Mouse (Mus musculus): ENCODE measurements around the gene Olfr458.
"Not testable (repeated sequence)": the region's sequence is repeated elsewhere in the genome, so short reads cannot be mapped to it uniquely, and the experiment has no call there.

The Olfr458 gene
- long read RNA-seq, experiment 1: 0 reads
- long read RNA-seq, experiment 2: 0 reads

GRCm38 (mm10) chr6:42465096-42465495, at the start of gene Olfr458:
Gene Olfr458 (minus strand): TSS chr6:42465196.
- intact Hi-C loops (cut with DNase I): no loop called here

DNA sequence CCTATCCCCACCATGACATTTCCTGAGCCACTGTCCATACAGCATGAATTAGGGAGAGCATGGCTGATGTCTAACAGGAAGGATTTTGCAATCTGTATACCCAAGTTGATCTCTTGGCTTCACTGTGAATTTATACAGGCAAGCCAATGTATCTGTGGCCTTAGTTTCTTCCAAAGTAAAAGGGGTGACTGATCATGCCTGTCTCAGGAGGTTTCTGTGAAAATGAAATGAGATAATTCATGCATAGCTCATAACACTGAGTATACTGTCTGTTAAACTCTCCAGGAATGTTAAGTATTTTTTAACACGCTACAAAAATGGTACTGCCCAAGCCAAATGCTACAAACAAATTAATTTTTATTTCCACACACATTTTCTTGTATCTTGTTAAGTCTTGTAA, 48.5 kb upstream of the Olfr458 start:
- intact Hi-C loops (cut with DNase I): no loop called here

DNA sequence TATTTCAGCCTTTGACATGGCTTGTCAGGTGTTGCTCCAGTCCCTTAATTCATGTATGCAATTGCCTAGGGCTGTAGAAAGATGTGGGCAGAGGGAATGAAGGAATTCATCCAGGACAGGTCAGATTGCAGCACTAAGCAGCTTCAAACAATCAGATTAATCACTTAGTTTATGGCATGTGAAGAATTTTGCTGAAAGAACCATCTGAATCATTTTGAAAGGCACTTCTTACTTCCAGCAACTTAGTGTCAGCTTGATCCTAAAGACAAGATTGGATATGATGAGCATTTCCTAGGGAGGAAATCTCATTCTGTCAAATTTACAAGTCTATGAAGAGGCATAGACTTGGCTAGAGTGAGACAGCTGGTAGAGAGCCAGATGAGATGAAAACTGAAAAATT, 44.3 kb upstream of the Olfr458 start:
- intact Hi-C loops (cut with DNase I): no loop called here

GRCm38 (mm10) chr6:42503478-42503877, 38.5 kb upstream of the Olfr458 start:
- intact Hi-C loops (cut with DNase I): no loop called here

DNA sequence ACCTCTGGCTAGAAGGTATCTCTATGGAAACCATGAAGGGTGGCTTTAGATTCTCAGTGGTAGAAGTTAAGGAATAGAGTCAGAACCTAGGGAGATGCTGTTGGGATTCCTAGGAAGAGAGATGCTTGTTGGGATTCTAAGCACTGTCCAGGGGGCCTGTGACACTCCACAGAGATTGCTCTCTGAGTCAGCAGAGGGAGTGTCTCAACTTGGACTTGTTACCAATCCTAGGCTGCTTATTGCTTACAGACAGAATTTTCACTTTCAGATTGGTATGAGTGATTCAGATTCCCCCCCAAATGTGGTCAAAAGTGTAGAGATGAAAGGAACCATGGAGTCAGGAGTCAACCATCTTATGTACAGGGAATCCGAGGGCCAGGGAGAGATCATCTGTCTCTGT, 24.7 kb upstream of the Olfr458 start:
- intact Hi-C loops (cut with DNase I): no loop called here

GRCm38 (mm10) chr6:42487114-42487513, 22.1 kb upstream of the Olfr458 start, which contains the start of gene Olfr456:
Gene Olfr456 (minus strand): TSS chr6:42487214.
- intact Hi-C loops (cut with DNase I): no loop called here

DNA sequence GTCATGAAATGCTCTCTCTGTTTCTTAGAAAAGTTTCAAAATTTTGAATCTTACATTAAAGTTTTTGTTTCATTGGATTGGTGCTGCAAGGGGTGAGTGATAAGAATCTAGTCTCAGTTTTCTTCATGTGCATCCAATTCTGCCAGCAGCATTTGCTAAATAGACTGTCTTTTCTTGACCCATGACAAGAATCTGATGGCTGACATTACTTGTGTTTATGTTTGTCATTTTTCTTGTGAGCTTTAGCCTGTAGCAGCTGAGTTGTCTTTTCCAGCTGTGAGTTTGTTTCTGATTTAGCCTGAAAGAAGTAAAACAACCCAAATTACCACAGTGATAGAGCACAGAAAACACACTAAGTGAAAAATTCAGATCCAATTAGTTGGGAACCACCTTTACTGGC, 19.6 kb upstream of the Olfr458 start:
- intact Hi-C loops (cut with DNase I): no loop called here

DNA sequence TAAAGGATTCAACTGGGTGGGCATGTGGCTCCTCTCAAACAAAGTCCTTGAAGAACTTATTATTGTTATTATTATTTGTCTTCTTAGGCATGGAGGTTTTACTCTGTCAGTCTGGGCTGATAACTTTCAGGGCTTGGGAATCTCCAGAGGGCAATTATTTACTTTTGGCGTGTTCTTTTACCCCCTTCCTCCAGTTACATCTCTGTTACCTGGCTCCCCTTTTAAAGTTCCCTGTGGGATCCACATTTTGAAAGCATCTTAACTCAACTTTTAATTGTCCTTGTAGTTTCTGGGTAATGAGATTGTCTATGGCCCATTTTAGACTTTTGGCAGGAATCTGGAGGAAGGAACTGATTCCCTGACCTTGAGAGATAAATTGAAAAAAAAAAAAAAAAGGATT, 11.2 kb upstream of the Olfr458 start, which contains the start of gene Olfr457:
Gene Olfr457 (minus strand): TSS at position 101 of the 400 bp plus-strand sequence.
- intact Hi-C loops (cut with DNase I): no loop called here

DNA sequence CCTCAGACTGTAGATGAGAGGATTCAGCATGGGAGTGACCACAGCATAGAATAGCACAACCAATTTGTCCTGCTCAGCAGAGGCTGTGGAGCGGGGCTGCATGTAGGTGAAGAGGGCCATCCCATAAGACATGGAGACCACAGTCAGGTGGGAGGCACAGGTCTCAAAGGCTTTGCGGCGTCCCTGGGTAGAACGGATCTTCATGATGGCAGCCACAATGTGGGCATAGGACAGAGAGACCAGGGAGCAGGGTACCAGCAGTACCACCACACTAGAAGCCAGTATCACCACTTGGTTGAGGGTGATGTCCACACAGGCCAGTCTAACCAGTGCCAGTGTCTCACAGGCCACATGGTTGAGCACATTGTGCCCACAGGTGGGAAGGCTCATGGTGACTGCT, 6.3 kb upstream of the Olfr458 start:
- intact Hi-C loops (cut with DNase I): not testable (repeated sequence)

GRCm38 (mm10) chr6:42470542-42470941, 5.5 kb upstream of the Olfr458 start:
- intact Hi-C loops (cut with DNase I): no loop called here

DNA sequence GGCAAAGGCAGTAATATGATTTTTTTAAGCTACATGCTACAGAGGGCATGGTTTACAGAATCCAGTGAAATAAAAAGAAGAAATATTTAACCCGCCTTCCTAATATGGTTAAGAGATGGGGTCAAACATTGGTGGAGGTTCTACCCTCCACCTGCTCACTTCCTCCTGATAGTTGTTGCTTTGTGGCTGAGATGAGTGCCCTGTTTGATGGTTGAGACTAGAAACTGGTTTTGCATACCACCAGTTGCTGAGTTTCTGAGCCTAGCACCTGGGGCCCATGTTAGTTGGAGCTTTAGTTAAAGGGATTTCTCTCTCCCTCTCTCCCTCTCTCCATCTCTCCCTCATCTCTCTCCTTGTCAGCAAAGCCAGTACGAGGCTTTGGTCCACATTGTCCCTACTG, 17.6 kb downstream of the Olfr458 start:
- intact Hi-C loops (cut with DNase I): no loop called here

DNA sequence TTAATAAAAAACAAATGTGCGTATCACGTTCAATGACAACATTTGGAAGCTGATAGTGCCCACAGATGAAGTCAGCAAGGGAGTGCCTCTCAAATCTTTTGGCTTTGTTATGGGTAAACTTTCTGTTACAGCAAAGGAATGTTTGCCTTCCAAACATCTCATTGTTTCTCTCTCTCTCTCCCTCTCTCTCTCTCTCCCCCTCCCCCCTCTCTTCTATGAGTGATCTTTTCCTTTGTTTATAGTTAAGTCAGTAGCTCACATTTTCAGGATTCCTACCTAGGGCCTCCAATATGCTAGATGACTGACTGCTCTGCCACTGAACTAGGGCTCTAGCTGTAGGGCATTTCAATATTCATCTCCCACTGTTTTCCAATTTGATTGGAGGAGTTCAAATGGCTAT, 20.5 kb downstream of the Olfr458 start:
- intact Hi-C loops (cut with DNase I): no loop called here

GRCm38 (mm10) chr6:42441395-42441794, 23.6 kb downstream of the Olfr458 start:
- intact Hi-C loops (cut with DNase I): no loop called here

- intact Hi-C loops (cut with DNase I): loop anchor here (10.0 kb wide), 1 partner anchor 91 kb away; the partner anchor contains the start of gene Zyx
These were observed 29.5 kb downstream of the Olfr458 start for GRCm38 (mm10) chr6:42435490-42435889.

DNA sequence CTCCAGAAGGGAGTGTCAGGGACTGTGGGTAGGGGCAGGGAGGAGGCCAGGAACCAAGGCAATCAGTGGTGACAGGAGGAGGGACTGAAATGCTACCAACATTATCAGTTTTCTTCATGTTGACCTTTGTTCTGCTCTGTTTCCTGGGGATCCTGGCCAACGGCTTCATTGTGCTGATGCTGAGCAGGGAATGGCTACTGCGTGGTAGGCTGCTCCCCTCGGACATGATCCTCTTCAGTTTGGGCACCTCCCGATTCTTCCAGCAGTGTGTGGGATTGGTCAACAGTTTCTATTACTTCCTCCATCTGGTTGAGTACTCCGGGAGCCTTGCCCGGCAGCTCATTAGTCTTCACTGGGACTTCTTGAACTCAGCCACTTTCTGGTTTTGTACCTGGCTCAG, 30.6 kb downstream of the Olfr458 start, which contains the start of gene Tas2r126:
Gene Tas2r126 (plus strand): TSS at position 90 of the 400 bp plus-strand sequence.
- intact Hi-C loops (cut with DNase I): loop anchor here (10.0 kb wide), 1 partner anchor 90 kb away; the partner anchor contains the start of gene Zyx

DNA sequence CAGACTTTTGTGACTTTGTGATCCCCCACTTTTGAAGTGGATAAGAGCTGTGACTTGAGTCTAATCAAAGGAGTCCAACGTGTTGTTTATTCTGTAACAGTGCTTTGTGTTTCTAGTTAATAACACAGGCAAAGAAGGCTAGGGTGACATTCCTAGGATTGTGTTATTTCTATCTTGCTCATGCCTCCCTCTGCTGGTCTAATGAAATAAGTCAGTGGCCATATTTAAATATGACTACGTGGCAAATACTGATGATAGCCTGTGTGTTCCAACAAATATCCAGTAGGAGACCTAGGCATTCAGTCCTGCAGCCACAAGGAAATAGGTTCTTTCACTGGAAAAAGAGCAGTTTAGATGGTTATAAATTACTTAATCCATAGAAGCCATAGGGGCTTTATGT, 31.4 kb downstream of the Olfr458 start:
- intact Hi-C loops (cut with DNase I): loop anchor here (10.0 kb wide), 1 partner anchor 89 kb away; the partner anchor contains the start of gene Zyx

GRCm38 (mm10) chr6:42426337-42426736, 38.7 kb downstream of the Olfr458 start:
- intact Hi-C loops (cut with DNase I): no loop called here

- intact Hi-C loops (cut with DNase I): no loop called here
These were observed 40.5 kb downstream of the Olfr458 start for GRCm38 (mm10) chr6:42424472-42424871.

DNA sequence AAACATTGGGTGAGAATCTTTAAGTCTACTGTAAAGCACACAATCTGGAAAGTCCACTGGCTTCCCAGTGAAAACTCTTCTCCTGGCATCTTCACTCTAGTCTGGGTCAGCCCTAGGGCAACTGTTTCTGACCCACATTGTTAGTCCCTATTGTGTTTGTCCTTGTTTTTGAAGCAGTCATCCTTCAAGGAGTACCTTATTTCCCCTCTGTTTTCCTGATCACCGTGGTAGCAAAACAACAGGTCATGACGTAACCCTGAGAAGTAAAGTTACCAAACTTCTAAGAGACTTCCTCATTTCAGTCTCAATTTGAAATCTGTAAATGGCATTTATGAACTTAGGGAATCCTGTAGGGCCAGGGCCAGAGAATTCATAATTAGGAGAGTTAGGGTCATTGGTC, 43.6 kb downstream of the Olfr458 start:
- intact Hi-C loops (cut with DNase I): no loop called here

- intact Hi-C loops (cut with DNase I): no loop called here
These were observed 45.6 kb downstream of the Olfr458 start for GRCm38 (mm10) chr6:42419443-42419842.

Measured in adrenal gland (tissue).